Mouse (Mus musculus) forebrain, embryonic 15.5 days (tissue): ENCODE results near the gene Zfp36l1. TPM values are rescaled to one million over a fixed set of nuclear protein-coding genes. Genes with fewer than 3 reads are reported as not detected.

Experiments used
- ATAC-seq: fragments of 200-750 bp; cut with Nextera tagmentation; replicated peaks from 2 replicates; pipeline ENCODE4 v1.8.0; 2017; ENCODE audit warnings: mild to moderate bottlenecking, moderate TSS enrichment, moderate library complexity
- H3K27ac ChIP-seq: fragments of 300-500 bp; sonication (generic); replicated peaks from 2 replicates; pipeline ENCODE4 v1.5.1; 2015; ENCODE audit warnings: mild to moderate bottlenecking, inconsistent platforms
- H3K27me3 ChIP-seq: fragments of 300-500 bp; sonication (generic); 2 replicates; pipeline ENCODE4 v1.6.1; 2015; ENCODE audit warnings: inconsistent platforms
- H3K36me3 ChIP-seq: fragments of 300-500 bp; sonication (generic); 2 replicates; pipeline ENCODE4 v1.6.1; 2015; ENCODE audit warnings: mild to moderate bottlenecking, inconsistent platforms
- H3K4me1 ChIP-seq: fragments of 300-500 bp; sonication (generic); 2 replicates; pipeline ENCODE4 v1.6.1; 2015; ENCODE audit warnings: inconsistent platforms
- H3K4me2 ChIP-seq: fragments of 300-500 bp; sonication (generic); replicated peaks from 2 replicates; pipeline ENCODE4 v1.6.1; 2015; ENCODE audit warnings: mild to moderate bottlenecking, inconsistent platforms
- H3K4me3 ChIP-seq: fragments of 300-500 bp; sonication (generic); 2 replicates; pipeline ENCODE4 v1.5.1; 2015; ENCODE audit warnings: mild to moderate bottlenecking, inconsistent platforms
- H3K9ac ChIP-seq: fragments of 300-500 bp; sonication (generic); replicated peaks from 2 replicates; pipeline ENCODE4 v1.6.1; 2015; ENCODE audit warnings: mild to moderate bottlenecking, inconsistent platforms
- H3K9me3 ChIP-seq: fragments of 300-500 bp; sonication (generic); 2 replicates; pipeline ENCODE4 v1.6.1; 2016; ENCODE audit warnings: inconsistent platforms
- WGBS: fragments of 180-500 bp; shearing (Covaris S2); methylation state at CpG from one replicate; pipeline ENCODE4 v1.1.7; 2015; ENCODE audit warnings: mixed read lengths; 5-methylcytosine and 5-hydroxymethylcytosine counted together
- polyA plus RNA-seq: library from polyadenylated mRNA; unstranded; fragments of >200 nt; fragmentation: Nextera tagmentation; extraction: Ambion mirVana; gene quantifications from 2 replicates; pipeline ENCODE4 v1.2.1, GENCODE M21; 2015

Gene Zfp36l1
- 28.2 and 35.3 TPM in 2 replicates for polyA plus RNA-seq

GRCm38 (mm10) chr12:80112852-80113551 lies at the start of gene Zfp36l1:
TSS of gene Zfp36l1 (minus strand) at chr12:80113013.
- Histone ChIP-seq H3K9ac (peak within 1 kb of the TSS; percentile 57), H3K4me2 (peak within 1 kb of the TSS; percentile 82), H3K27me3 (peaks cover 10% of the 10 kb centered on the region; the same call in 1 of the 2 replicates), H3K27ac (peak within 1 kb of the TSS; percentile 92), H3K9me3 (no peaks in the 10 kb centered on the region), H3K4me3 (peak within 1 kb of the TSS; percentile 86), H3K4me1 (peaks cover 64% of the 10 kb centered on the region), H3K36me3 (no peaks in the 10 kb centered on the region)
- 0% methylated on average over 37 of the region's 42 CpGs for WGBS
- ATAC-seq = no peak

DNA sequence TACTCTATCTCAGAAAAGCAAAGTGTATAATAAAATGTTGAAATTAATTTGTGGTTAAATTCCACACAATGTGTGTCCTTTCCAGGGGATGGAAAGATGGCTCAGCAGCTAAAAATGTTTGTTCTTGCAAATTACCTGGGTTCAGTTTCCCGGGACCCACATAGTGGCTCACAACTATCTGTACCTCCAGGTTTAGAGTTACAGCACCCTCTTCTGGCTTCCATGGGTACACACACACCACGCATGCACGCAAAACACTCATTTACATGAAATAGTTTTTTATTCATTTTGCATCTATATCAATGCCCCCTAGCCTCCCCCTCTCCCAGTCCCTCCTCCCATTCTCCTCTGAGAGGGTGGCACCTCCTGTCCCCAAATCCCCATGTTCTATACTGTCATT lies 49.6 kb upstream of the Zfp36l1 start:
- H3K9me3 ChIP-seq = no peaks in the 10 kb centered on the region
- H3K27me3 ChIP-seq = no peaks in the 10 kb centered on the region
- peaks cover 6% of the 10 kb centered on the region for H3K4me1 ChIP-seq
- H3K27ac ChIP-seq = no peak overlapping the region
- no peak overlapping the region for H3K4me3 ChIP-seq
- no peak overlapping the region for H3K4me2 ChIP-seq
- 68% methylated on average over 3 of the region's 3 CpGs for WGBS
- no peak overlapping the region for H3K9ac ChIP-seq
- no peaks in the 10 kb centered on the region for H3K36me3 ChIP-seq
- ATAC-seq = no peak

GRCm38 (mm10) chr12:80157675-80158074 lies 44.9 kb upstream of the Zfp36l1 start:
- Histone ChIP-seq H3K9me3 (no peaks in the 10 kb centered on the region), H3K9ac (no peak overlapping the region), H3K27ac (no peak overlapping the region), H3K27me3 (no peaks in the 10 kb centered on the region), H3K4me1 (no peaks in the 10 kb centered on the region), H3K4me2 (no peak overlapping the region), H3K4me3 (no peak overlapping the region), H3K36me3 (no peaks in the 10 kb centered on the region)
- WGBS = 9% methylated on average over 5 of the region's 5 CpGs
- 0 out of 2 replicates have a peak, but pooled peaks have one; percentile 35 for ATAC-seq

- no peak overlapping the region for H3K9ac ChIP-seq
- H3K27me3 ChIP-seq = no peaks in the 10 kb centered on the region
- no peak overlapping the region for H3K4me3 ChIP-seq
- H3K4me1 ChIP-seq = no peaks in the 10 kb centered on the region
- no peak overlapping the region for H3K4me2 ChIP-seq
- no peak for ATAC-seq
- H3K36me3 ChIP-seq = no peaks in the 10 kb centered on the region
- H3K9me3 ChIP-seq = no peaks in the 10 kb centered on the region
- H3K27ac ChIP-seq = no peak overlapping the region
- 40% methylated on average over 10 of the region's 10 CpGs for WGBS
Measured at GRCm38 (mm10) chr12:80153687-80154326, 41.0 kb upstream of the Zfp36l1 start.

DNA sequence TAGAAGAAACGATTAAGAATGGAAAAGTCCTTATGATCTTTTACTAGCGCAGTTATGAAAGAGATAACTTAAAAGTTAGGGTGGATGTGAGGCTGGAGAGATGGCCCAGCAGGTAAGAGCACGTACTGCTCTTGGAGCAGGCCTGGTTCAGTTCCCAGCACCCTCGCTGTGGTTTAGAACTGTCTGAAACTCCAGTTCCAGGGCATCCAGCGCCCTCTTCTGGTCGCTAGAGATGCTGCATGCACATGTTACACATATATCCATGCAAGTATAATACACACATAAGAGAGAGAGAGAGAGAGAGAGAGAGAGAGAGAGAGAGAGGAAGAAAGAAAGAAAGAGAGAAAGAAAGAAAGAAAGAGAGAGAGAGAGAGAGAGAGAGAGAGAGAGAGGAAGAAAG lies 40.3 kb upstream of the Zfp36l1 start:
- H3K27me3 ChIP-seq = no peaks in the 10 kb centered on the region
- no peaks in the 10 kb centered on the region for H3K9me3 ChIP-seq
- H3K36me3 ChIP-seq = no peaks in the 10 kb centered on the region
- WGBS = 82% methylated on average over 6 of the region's 6 CpGs
- no peak overlapping the region for H3K4me2 ChIP-seq
- no peak for ATAC-seq
- H3K27ac ChIP-seq = no peak overlapping the region
- H3K4me1 ChIP-seq = no peaks in the 10 kb centered on the region
- no peak overlapping the region for H3K9ac ChIP-seq
- H3K4me3 ChIP-seq = no peak overlapping the region

- no peak for ATAC-seq
- H3K9me3 ChIP-seq = no peaks in the 10 kb centered on the region
- H3K27ac ChIP-seq = no peak overlapping the region
- H3K36me3 ChIP-seq = no peaks in the 10 kb centered on the region
- no peaks in the 10 kb centered on the region for H3K4me1 ChIP-seq
- H3K4me2 ChIP-seq = no peak overlapping the region
- no peaks in the 10 kb centered on the region for H3K27me3 ChIP-seq
- no peak overlapping the region for H3K4me3 ChIP-seq
- WGBS = 92% methylated on average over 6 of the region's 6 CpGs
- no peak overlapping the region for H3K9ac ChIP-seq
Measured at GRCm38 (mm10) chr12:80151821-80152220, 39.0 kb upstream of the Zfp36l1 start.

GRCm38 (mm10) chr12:80150624-80151023 lies 37.8 kb upstream of the Zfp36l1 start:
- Histone ChIP-seq H3K9ac (no peak overlapping the region), H3K4me1 (peaks cover 8% of the 10 kb centered on the region), H3K27ac (no peak overlapping the region), H3K27me3 (no peaks in the 10 kb centered on the region), H3K4me2 (no peak overlapping the region), H3K36me3 (no peaks in the 10 kb centered on the region), H3K4me3 (no peak overlapping the region), H3K9me3 (no peaks in the 10 kb centered on the region)
- 34% methylated on average over 8 of the region's 8 CpGs for WGBS
- no peak for ATAC-seq

- H3K9me3 ChIP-seq = no peaks in the 10 kb centered on the region
- ATAC-seq = no peak
- WGBS = 87% methylated on average over 11 of the region's 11 CpGs
- no peak overlapping the region for H3K4me2 ChIP-seq
- H3K27ac ChIP-seq = no peak overlapping the region
- H3K4me3 ChIP-seq = no peak overlapping the region
- H3K9ac ChIP-seq = no peak overlapping the region
- peaks cover 12% of the 10 kb centered on the region for H3K4me1 ChIP-seq
- H3K36me3 ChIP-seq = no peaks in the 10 kb centered on the region
- no peaks in the 10 kb centered on the region for H3K27me3 ChIP-seq
Measured at GRCm38 (mm10) chr12:80147563-80148214, 34.9 kb upstream of the Zfp36l1 start.

DNA sequence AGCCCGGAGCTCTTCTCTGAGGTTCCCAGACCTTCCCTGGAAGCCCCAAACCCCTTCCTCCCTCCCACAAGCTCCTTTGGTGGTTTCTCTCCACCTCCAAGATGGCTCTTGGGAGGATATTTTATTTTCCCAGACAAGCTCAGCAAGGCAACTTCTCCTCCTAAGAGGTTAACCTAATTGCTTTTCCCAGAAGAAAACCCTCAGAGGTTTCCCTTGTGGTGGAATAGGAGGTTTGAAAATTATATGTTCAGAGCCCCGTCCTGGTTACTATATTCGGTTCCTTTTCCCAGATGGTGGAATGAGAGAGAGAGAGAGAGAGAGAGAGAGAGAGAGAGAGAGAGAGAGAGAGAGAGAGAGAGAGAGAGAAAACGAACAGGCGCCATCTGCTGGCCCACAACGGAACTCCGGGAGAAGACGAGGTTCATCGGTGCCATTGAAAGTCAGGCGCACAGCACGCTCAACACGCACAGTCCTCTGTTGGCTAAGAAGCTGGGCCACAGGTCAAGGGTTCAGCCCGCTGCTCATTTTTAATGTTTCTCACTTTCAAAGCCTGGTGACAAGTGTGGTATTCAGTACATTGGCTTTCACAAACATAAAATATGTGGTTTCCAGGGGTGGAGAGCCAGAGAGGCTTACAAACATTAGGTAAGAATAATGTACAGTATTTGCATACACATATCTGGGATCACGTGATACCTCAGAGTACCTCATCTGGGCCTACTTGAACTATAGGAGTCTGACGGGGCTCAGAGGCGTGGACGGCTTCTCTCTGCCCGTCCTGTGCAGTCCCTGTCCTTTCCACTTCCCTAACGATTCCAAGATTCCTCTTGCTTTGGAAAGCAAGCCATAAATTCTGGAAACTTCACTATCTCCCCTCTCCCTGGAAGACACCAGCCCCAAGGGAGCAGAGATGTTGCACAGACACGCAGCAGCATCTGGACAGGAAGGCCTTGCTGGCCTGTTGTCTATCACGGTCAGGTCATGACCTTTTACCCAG lies 33.7 kb upstream of the Zfp36l1 start:
- Histone ChIP-seq H3K36me3 (no peaks in the 10 kb centered on the region), H3K27me3 (no peaks in the 10 kb centered on the region), H3K27ac (0 out of 2 replicates have a peak overlapping the region, but pooled peaks have one; percentile 23), H3K9ac (no peak overlapping the region), H3K4me3 (no peak overlapping the region), H3K9me3 (no peaks in the 10 kb centered on the region), H3K4me1 (peaks cover 12% of the 10 kb centered on the region), H3K4me2 (no peak overlapping the region)
- 47% methylated on average over 21 of the region's 21 CpGs for WGBS
- ATAC-seq = peak; percentile 55; the same call in 1 of the 2 replicates

DNA sequence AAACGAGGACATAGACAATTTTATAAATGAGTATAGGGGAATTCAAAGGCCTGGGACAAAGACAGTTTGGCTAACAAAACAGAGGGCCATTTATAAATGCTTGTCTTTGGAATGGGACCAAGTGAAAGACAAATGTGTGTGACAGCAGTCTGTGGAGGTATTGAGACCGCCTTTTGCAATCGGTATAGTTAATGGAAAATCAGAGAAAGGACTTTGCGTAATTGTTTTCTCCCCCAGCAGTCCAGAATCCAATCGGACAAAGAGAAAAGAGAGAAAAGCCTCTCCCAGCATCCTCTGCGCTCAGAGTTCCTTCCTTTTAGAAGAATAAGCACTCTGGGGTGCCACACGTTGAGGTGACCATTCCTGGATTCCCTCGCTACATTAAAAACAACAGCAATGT lies 32.6 kb upstream of the Zfp36l1 start:
- no peaks in the 10 kb centered on the region for H3K27me3 ChIP-seq
- 9% methylated on average over 8 of the region's 8 CpGs for WGBS
- H3K4me1 ChIP-seq = peaks cover 12% of the 10 kb centered on the region
- no peak overlapping the region for H3K9ac ChIP-seq
- no peak overlapping the region for H3K4me2 ChIP-seq
- H3K36me3 ChIP-seq = no peaks in the 10 kb centered on the region
- no peak overlapping the region for H3K4me3 ChIP-seq
- no peaks in the 10 kb centered on the region for H3K9me3 ChIP-seq
- no peak for ATAC-seq
- 0 out of 2 replicates have a peak overlapping the region, but pooled peaks have one; percentile 23 for H3K27ac ChIP-seq

- Histone ChIP-seq H3K27ac (no peak overlapping the region), H3K9ac (no peak overlapping the region), H3K36me3 (no peaks in the 10 kb centered on the region), H3K4me3 (no peak overlapping the region), H3K4me1 (peaks cover 12% of the 10 kb centered on the region), H3K9me3 (no peaks in the 10 kb centered on the region), H3K27me3 (no peaks in the 10 kb centered on the region), H3K4me2 (no peak overlapping the region)
- no peak for ATAC-seq
- WGBS = 53% methylated on average over 3 of the region's 3 CpGs
Measured at GRCm38 (mm10) chr12:80144846-80145245, 32.0 kb upstream of the Zfp36l1 start.
